Mouse (Mus musculus) forebrain, postnatal 0 days (tissue): ENCODE measurements around the gene Chaf1b. TPM values are rescaled to one million over a fixed set of nuclear protein-coding genes. Genes with fewer than 3 reads are reported as not detected.

Source experiments
- ATAC-seq: fragments of 200-750 bp; cut with Nextera tagmentation; 2 replicates; pipeline ENCODE4 v1.8.0; 2017; ENCODE audit warnings: mild to moderate bottlenecking, moderate library complexity
- DNase-seq: peaks from one replicate; pipeline ENCODE4 v3.0.0-alpha.2; 2015
- H3K27ac ChIP-seq: fragments of 300-500 bp; sonication (generic); 2 replicates; pipeline ENCODE4 v1.5.1; 2014; ENCODE audit warnings: low read depth, mild to moderate bottlenecking, antibody characterized with exemption, low read length, moderate library complexity, mixed read lengths
- H3K27me3 ChIP-seq: fragments of 300-500 bp; sonication (generic); 2 replicates; pipeline ENCODE4 v1.6.1; 2014; ENCODE audit warnings: mild to moderate bottlenecking, low read length, mixed read lengths; ENCODE audit not compliant: insufficient read depth
- H3K36me3 ChIP-seq: fragments of 300-500 bp; sonication (generic); 2 replicates; pipeline ENCODE4 v1.6.1; 2014; ENCODE audit warnings: mild to moderate bottlenecking, moderate library complexity; ENCODE audit not compliant: insufficient read depth
- H3K4me1 ChIP-seq: fragments of 300-500 bp; sonication (generic); 2 replicates; pipeline ENCODE4 v1.6.1; 2014; ENCODE audit warnings: antibody characterized with exemption; ENCODE audit not compliant: insufficient read depth
- H3K4me2 ChIP-seq: fragments of 300-500 bp; sonication (generic); 2 replicates; pipeline ENCODE4 v1.6.1; 2014; ENCODE audit warnings: low read depth, mild to moderate bottlenecking, moderate library complexity
- H3K4me3 ChIP-seq: fragments of 300-500 bp; sonication (generic); 2 replicates; pipeline ENCODE4 v1.5.1; 2014; ENCODE audit warnings: low read depth, low read length, mixed read lengths
- H3K9ac ChIP-seq: fragments of 300-500 bp; sonication (generic); 2 replicates; pipeline ENCODE4 v1.6.1; 2014; ENCODE audit warnings: mild to moderate bottlenecking
- H3K9me3 ChIP-seq: fragments of 300-500 bp; sonication (generic); 2 replicates; pipeline ENCODE4 v1.6.1; 2016; ENCODE audit warnings: low read length
- CTCF ChIP-seq: sonication (generic); IDR thresholded peaks from 2 replicates; pipeline ENCODE4 v1.5.1; 2016; ENCODE audit warnings: antibody characterized with exemption, control low read depth, low read depth
- WGBS: fragments of 180-500 bp; shearing (Covaris S2); extraction: QIAGEN DNeasy Blood & Tissue Kit; methylation state at CpG from one replicate; pipeline ENCODE4 v1.1.7; 2014; 5-methylcytosine and 5-hydroxymethylcytosine counted together
- polyA plus RNA-seq: library from polyadenylated mRNA; unstranded; fragments of >200 nt; fragmentation: Nextera tagmentation; extraction: Ambion mirVana; gene quantifications from 2 replicates; pipeline ENCODE4 v1.2.1, GENCODE M21; 2015
- total RNA-seq: library from RNA; depleted of rRNA; stranded (reverse); fragments of >200 nt; gene quantifications from 2 replicates; pipeline ENCODE4 v1.2.3, GENCODE M21; 2014

Gene Chaf1b
- total and polyA plus RNA-seq, 2 experiments from 2014 or later, result 13.5 to 21.1 TPM

DNA sequence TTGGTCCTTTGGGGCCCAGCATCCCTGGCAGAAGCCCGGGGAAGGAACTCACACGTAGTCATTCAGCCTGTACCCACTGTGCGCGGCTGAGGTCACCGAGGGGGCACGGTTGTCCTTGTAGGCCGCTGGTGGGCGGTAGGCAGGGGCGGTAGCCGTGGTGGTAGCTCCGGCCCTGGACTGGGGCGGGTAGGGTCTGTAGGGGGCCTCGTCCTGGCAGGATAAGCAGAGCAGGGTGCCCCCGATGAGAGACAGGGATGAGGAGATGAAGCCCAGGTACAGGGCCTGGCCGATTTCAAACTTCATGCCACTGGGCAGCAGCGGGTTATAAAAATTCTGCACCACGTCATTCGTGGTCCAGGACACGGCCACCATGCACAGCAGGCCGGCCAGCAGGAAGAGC lies 35.5 kb downstream of the Chaf1b start:
- Histone ChIP-seq H3K4me2 (no peak overlapping the region), H3K4me1 (no peaks in the 10 kb centered on the region), H3K9me3 (no peaks in the 10 kb centered on the region), H3K27ac (no peak overlapping the region), H3K27me3 (no peaks in the 10 kb centered on the region), H3K36me3 (no peaks in the 10 kb centered on the region), H3K9ac (no peak overlapping the region), H3K4me3 (no peak overlapping the region)
- no peak for TF ChIP-seq CTCF
- DNase-seq (no peak), ATAC-seq (no peak)
- WGBS, result 82% methylated on average over 20 of the region's 20 CpGs

DNA sequence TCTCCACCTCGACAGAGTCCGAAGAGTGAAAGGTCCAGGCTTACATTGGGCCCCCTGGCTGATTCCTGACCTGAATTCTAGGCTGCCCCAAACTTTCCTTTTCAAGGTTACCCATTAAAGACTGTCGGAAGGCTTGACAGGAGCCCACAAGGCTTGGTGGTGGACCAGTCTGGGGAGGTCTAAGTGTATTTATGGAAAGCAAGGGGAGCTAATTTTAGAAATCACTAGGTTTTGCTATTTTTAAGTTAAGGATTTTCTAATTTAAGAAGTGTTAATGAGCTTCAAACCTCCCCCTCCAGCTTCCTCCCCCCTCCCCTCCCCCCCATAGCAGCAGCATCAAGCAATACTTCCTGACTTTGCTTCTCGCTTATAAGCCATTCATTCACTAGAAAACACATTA lies 37.0 kb downstream of the Chaf1b start:
- WGBS, result 75% methylated on average over 4 of the region's 4 CpGs

DNA sequence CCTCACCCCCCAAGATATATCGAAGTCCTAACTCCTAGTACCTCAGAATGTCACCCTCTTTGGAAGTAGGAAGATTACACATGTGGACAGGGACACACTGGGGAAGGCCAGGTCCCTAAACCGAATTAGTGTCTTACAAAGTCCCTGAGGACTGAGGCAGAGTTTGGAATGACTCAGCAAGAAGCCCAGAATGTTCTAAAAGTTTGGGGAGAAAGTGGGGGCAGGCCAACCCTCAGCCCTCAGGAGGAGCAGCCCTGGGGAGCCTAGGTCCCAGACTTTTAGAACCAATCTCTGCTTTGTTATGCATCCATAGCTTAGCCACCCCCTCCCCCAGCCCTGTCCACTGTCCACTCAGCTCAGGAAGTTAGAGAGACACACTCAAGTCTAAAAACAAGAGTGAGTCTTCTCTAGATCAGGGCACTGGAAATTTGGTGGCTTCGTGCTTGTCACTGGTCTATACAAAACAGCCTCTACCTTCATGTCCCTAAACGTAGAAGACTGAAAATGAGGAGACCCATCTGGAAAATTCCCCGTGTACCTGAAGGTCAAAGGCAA lies 39.2 kb downstream of the Chaf1b start:
- 79% methylated on average over 5 of the region's 5 CpGs for WGBS
- no peaks in the 10 kb centered on the region for H3K27me3 ChIP-seq
- H3K4me1 ChIP-seq, result no peaks in the 10 kb centered on the region
- no peak for TF ChIP-seq CTCF
- DNase-seq, result no peak
- H3K36me3 ChIP-seq, result no peaks in the 10 kb centered on the region
- H3K27ac ChIP-seq, result no peak overlapping the region
- no peak overlapping the region for H3K4me2 ChIP-seq
- no peak overlapping the region for H3K9ac ChIP-seq
- no peak overlapping the region for H3K4me3 ChIP-seq
- ATAC-seq, result no peak
- no peaks in the 10 kb centered on the region for H3K9me3 ChIP-seq

More for the DNA sequence above, 37.0 kb downstream of the Chaf1b start:
- no peak overlapping the region for H3K4me3 ChIP-seq
- no peak overlapping the region for H3K27ac ChIP-seq
- no peak for ATAC-seq
- H3K4me2 ChIP-seq, result no peak overlapping the region
- H3K4me1 ChIP-seq, result no peaks in the 10 kb centered on the region
- DNase-seq, result no peak
- H3K27me3 ChIP-seq, result no peaks in the 10 kb centered on the region
- H3K9me3 ChIP-seq, result no peaks in the 10 kb centered on the region
- H3K36me3 ChIP-seq, result no peaks in the 10 kb centered on the region
- no peak overlapping the region for H3K9ac ChIP-seq
- no peak for TF ChIP-seq CTCF

DNA sequence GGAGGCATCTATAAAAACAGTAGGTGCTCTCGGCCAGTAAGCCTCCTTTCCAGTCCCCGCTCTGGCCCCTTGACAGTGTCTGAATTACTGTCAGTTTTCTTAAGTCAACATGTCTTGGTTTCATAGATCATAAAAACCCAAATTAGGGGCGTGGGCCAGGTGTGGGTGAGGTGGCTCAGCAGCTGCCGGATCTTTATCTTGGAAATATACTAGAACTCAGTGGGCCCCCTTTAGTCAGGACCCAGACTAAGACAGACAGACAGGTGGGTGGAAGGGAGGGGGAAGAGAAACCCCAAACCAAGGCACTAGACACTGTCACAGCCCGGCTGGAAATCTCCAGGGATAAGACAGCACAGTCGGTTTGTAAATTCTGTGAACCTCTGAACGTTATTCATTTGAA lies 40.1 kb downstream of the Chaf1b start:
- Histone ChIP-seq H3K27ac (no peak overlapping the region), H3K4me2 (no peak overlapping the region), H3K9me3 (no peaks in the 10 kb centered on the region), H3K4me1 (no peaks in the 10 kb centered on the region), H3K27me3 (no peaks in the 10 kb centered on the region), H3K36me3 (no peaks in the 10 kb centered on the region), H3K9ac (no peak overlapping the region), H3K4me3 (no peak overlapping the region)
- no peak for DNase-seq
- no peak for TF ChIP-seq CTCF
- WGBS, result 77% methylated on average over 7 of the region's 7 CpGs
- no peak for ATAC-seq

DNA sequence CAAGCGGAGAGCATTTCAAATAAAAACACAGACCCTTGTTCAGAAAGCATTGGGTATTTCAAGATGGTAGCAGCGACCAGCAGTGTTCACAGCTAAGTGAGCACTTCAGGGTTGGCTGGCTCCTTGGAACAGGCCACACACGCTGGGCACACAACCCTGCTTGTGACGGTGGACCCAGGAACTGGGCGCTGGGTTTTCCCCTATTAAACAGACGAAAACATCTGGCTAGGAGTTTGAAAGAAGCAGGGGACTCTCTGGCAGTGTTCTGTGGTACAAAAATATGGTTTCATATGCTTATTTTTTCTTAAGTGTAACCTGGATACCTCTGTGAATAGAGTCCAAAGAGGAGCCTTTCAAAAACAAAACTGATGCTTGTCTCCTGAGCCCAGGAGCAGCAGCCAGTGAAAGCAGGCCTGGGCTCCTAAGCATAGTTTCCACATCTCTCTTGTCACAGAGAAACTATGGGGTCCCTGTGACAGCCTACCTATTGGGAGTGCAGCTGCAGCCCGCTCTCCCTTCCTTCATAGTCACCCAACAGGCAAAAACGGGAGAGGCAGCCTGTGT lies 42.1 kb downstream of the Chaf1b start:
- ATAC-seq (no peak), DNase-seq (no peak)
- H3K4me3 ChIP-seq, result no peak overlapping the region
- H3K4me2 ChIP-seq, result no peak overlapping the region
- no peaks in the 10 kb centered on the region for H3K36me3 ChIP-seq
- no peaks in the 10 kb centered on the region for H3K4me1 ChIP-seq
- no peaks in the 10 kb centered on the region for H3K27me3 ChIP-seq
- H3K27ac ChIP-seq, result no peak overlapping the region
- 76% methylated on average over 8 of the region's 8 CpGs for WGBS
- no peaks in the 10 kb centered on the region for H3K9me3 ChIP-seq
- no peak for TF ChIP-seq CTCF
- no peak overlapping the region for H3K9ac ChIP-seq

DNA sequence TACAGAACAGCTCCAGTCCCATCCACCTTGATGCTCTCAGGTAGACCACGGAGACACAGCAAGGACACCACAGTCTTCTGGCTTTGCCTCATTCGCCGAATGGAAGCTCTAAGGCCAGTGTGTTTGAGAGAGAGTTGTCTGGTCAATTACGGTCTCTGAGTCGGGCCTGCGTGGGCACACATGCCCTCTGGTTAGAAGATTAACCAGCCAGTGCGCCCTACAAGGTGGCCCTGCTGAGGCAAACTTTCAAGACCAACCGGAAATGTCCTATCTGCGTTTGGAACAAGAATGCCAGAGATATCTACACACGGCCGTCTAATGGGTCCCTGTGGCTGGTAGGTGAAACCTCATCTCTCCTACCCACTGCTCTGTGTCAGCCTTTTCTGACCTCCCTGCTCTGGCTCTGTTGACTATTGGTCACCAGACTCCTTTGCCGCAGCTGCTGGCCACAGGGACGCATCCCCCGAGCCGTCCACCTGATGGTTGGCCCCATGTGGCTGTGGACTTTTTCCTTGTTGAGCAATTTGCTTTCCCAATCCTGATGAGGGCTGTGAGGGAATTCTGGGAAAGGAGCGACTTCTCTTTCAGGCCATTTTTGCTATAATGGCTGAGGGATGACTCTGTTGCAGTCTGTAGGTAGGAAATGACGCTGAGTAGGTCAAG lies 45.8 kb downstream of the Chaf1b start:
- Histone ChIP-seq H3K4me3 (no peak overlapping the region), H3K36me3 (no peaks in the 10 kb centered on the region), H3K27ac (no peak overlapping the region), H3K4me1 (no peaks in the 10 kb centered on the region), H3K4me2 (no peak overlapping the region), H3K9ac (no peak overlapping the region), H3K27me3 (peaks cover 3% of the 10 kb centered on the region; the same call in 1 of the 2 replicates), H3K9me3 (no peaks in the 10 kb centered on the region)
- WGBS, result 93% methylated on average over 17 of the region's 17 CpGs
- no peak for TF ChIP-seq CTCF
- ATAC-seq (no peak), DNase-seq (no peak)

DNA sequence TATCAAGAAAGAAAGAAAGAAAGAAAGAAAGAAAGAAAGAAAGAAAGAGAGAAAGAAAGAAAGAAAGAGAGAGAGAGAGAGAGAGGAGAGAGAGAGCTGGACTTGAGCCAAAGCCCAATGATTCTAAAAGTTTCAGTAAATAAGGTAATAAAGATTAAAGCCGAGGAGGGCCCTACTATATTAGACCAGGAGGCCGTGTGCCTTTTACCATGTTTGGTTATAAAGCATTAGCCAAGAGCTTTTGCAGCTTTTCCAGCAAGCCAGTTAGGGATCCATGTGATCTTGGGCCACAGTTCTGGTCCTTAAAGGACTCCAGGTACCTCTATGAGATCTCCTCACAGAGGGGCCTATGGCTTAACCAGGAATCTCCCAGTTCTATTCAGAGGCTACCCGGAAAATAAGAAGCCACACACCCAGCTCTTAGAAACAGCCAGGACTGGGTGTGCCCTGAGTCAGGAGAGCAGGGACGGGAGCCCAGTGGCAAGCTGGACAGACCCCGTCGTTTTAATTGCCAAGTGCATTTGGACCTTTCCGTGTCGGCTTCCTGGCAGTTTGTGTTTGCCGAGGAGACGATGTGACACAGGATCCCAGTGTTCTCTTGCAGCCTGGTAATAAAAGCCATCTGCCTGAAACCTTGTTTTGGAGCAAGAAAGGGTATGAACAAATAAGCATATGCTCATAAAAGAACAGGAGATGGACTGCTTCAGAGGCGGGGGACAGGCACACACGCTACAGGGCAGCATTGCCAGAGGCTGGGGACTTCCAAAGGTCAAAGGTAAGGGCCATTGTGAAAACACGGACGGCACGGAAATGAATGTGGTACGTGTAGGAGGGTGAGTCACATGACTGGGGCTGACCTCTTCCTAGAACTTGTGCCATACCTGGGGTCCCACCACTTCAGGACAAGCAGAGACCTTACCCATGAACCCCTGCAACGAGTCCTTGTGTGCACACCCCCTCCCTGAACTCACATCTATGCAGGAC lies 48.8 kb downstream of the Chaf1b start:
- ATAC-seq (no peak), DNase-seq (no peak)
- Histone ChIP-seq H3K27ac (no peak overlapping the region), H3K9ac (no peak overlapping the region), H3K27me3 (peaks cover 11% of the 10 kb centered on the region; the same call in 1 of the 2 replicates), H3K4me1 (no peaks in the 10 kb centered on the region), H3K9me3 (no peaks in the 10 kb centered on the region), H3K4me3 (no peak overlapping the region), H3K36me3 (no peaks in the 10 kb centered on the region), H3K4me2 (no peak overlapping the region)
- 62% methylated on average over 17 of the region's 17 CpGs for WGBS
- no peak for TF ChIP-seq CTCF
